Mouse (Mus musculus): ENCODE results near the gene Pnpla1. TPM values are rescaled to one million over a fixed set of nuclear protein-coding genes. Genes with fewer than 3 reads are reported as not detected.

Pnpla1 gene
- polyA plus RNA-seq (2014; fragmentation: Illumina TruSeq; extraction: RNeasy Lipid Tissue Mini Kit (QIAGEN cat#74804); ENCODE audit: low read depth, low replicate concordance), result 1.5 TPM

DNA sequence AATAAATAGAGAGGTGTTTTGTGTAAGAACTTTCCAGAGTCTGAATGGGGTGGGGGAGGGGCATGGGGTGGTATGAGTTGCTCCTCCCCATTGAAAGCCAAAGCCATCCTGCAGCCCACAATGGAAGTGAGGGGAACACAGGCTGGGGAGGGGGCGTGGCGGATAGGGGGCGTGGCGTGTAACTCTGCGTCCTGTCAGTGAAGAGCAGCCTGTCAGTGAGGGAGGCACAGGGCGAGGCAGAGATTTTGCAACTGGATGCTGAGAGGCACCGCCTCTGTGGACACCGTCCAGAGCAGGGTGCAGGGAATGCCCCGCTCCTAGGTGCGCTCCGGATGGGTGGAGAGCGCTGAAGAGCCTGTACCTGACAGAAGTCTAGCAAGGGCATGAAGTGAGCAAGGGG, at the start of gene Pnpla1:
Gene Pnpla1 (plus strand): TSS at position 207 of the 400 bp plus-strand sequence.

GRCm38 (mm10) chr17:28915060-28915628, 56.9 kb downstream of the Pnpla1 start, which contains the start of gene 4930539E08Rik:
TSS of gene 4930539E08Rik (minus strand) at chr17:28915324.

Other genes with a start within 250 kb of the Pnpla1 start
- 36.6 TPM for gene Srpk1, start 235.7 kb upstream of the Pnpla1 start, polyA plus RNA-seq (2014; fragmentation: Illumina TruSeq; extraction: RNeasy Lipid Tissue Mini Kit (QIAGEN cat#74804); ENCODE audit: low read depth, low replicate concordance)
- 4.6 TPM for gene Slc26a8, start 168.2 kb upstream of the Pnpla1 start, polyA plus RNA-seq (2014; fragmentation: Illumina TruSeq; extraction: RNeasy Lipid Tissue Mini Kit (QIAGEN cat#74804); ENCODE audit: low read depth, low replicate concordance)
- 63.7 TPM for gene Mapk14, start 167.1 kb upstream of the Pnpla1 start, polyA plus RNA-seq (2014; fragmentation: Illumina TruSeq; extraction: RNeasy Lipid Tissue Mini Kit (QIAGEN cat#74804); ENCODE audit: low read depth, low replicate concordance)
- gene AC170998.1, start 132.3 kb upstream of the Pnpla1 start, polyA plus RNA-seq (2014; fragmentation: Illumina TruSeq; extraction: RNeasy Lipid Tissue Mini Kit (QIAGEN cat#74804); ENCODE audit: low read depth, low replicate concordance), result not detected
- gene Mapk13, start 89.1 kb upstream of the Pnpla1 start, polyA plus RNA-seq (2014; fragmentation: Illumina TruSeq; extraction: RNeasy Lipid Tissue Mini Kit (QIAGEN cat#74804); ENCODE audit: low read depth, low replicate concordance), result 31.0 TPM
- gene Brpf3, start 57.3 kb upstream of the Pnpla1 start, polyA plus RNA-seq (2014; fragmentation: Illumina TruSeq; extraction: RNeasy Lipid Tissue Mini Kit (QIAGEN cat#74804); ENCODE audit: low read depth, low replicate concordance), result 33.7 TPM
- gene 4930539E08Rik, start 56.9 kb downstream of the Pnpla1 start, polyA plus RNA-seq (2014; fragmentation: Illumina TruSeq; extraction: RNeasy Lipid Tissue Mini Kit (QIAGEN cat#74804); ENCODE audit: low read depth, low replicate concordance), result 0.42 TPM
- gene Pxt1, start 85.4 kb downstream of the Pnpla1 start, polyA plus RNA-seq (2014; fragmentation: Illumina TruSeq; extraction: RNeasy Lipid Tissue Mini Kit (QIAGEN cat#74804); ENCODE audit: low read depth, low replicate concordance), result 2.5 TPM
- 37.2 TPM for gene Kctd20, start 93.5 kb downstream of the Pnpla1 start, polyA plus RNA-seq (2014; fragmentation: Illumina TruSeq; extraction: RNeasy Lipid Tissue Mini Kit (QIAGEN cat#74804); ENCODE audit: low read depth, low replicate concordance)
- gene Stk38, start 149.6 kb downstream of the Pnpla1 start, polyA plus RNA-seq (2014; fragmentation: Illumina TruSeq; extraction: RNeasy Lipid Tissue Mini Kit (QIAGEN cat#74804); ENCODE audit: low read depth, low replicate concordance), result 70.6 TPM
- gene Srsf3, start 174.2 kb downstream of the Pnpla1 start, polyA plus RNA-seq (2014; fragmentation: Illumina TruSeq; extraction: RNeasy Lipid Tissue Mini Kit (QIAGEN cat#74804); ENCODE audit: low read depth, low replicate concordance), result 133 TPM
- gene Cdkn1a, start 232.6 kb downstream of the Pnpla1 start, polyA plus RNA-seq (2014; fragmentation: Illumina TruSeq; extraction: RNeasy Lipid Tissue Mini Kit (QIAGEN cat#74804); ENCODE audit: low read depth, low replicate concordance), result 42.9 TPM

Data from adipose tissue, adult 10 weeks (tissue).